Mouse (Mus musculus) heart, adult 18-20 months (tissue): ENCODE results near the gene Galnt3. TPM values are rescaled to one million over a fixed set of nuclear protein-coding genes. Genes with fewer than 3 reads are reported as not detected.

ENCODE experiments used
- DNase-seq, 2 experiments: peaks; one replicate each; pipeline ENCODE4 v3.0.0; 2021 to 2022; ENCODE audit warnings: mixed read lengths in 1 of 2
- total RNA-seq, 2 experiments: library from RNA; stranded (reverse); gene quantifications; 2 replicates each; pipeline ENCODE4 v1.2.3; 2021

The Galnt3 gene
- total RNA-seq, 2 experiments from 2014 or later: 0.12 to 0.95 TPM

DNA sequence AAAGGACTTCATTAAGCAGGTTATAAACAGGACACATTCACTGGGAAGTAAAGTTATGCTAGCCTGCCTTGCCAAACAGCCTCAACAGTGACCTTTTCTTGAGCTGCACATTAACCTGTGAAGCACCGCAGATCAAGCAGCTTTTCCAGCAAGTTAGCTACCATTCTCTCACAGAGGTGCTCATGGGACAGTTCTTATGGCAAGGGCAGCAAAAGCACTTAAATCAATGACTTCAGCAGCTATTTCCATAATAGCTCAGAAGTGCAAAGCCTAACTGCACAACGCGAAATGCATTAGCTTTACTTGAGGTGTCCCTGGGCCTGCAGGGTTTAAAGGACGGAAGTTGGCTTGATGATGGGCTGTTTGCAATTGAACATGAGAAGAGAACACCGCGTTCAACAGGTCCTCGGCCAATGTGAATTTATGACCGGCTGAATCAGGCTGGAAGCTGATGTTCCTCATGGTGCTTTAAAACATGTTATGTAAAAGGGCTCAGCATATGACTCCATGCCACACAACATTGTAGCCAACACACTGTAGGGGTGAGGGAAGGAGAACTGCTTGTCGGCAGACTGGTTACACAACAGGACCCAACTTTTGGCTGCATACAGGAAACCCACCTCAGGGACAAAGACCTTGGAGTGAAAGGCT is 16.8 kb downstream of the Galnt3 start:
- no peak for DNase-seq

DNA sequence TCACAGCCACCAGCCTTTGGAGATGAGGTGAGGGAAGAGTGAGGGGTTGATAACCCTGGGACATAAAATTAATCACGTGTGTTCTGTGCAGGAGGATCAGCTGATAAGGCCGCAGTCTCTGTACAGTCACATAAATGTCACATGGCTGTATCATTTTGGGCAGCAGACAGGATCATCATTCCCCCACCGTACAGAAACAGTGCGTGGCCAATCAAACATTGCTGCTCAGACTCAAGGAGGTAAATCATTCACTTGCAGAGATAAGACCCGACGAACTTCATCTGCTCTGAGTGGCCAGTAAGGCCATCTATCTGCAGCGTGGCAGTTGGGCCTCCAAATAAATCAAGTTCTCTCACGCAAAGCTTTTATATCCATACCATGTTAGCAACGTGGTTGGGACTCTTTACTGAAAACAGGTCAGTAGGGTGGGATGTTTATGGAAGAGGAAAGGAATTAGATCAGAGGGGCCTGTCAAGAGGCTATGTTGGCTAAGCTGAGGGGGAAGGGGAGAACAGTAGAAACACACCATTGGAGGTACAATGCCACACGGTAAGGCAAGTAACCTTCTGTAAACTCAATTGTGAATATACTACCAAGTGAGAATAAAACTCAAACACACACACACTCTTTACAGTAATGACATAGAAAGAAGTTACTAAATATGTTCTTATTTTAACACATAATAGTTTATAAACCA is 20.9 kb downstream of the Galnt3 start:
- no peak for DNase-seq

DNA sequence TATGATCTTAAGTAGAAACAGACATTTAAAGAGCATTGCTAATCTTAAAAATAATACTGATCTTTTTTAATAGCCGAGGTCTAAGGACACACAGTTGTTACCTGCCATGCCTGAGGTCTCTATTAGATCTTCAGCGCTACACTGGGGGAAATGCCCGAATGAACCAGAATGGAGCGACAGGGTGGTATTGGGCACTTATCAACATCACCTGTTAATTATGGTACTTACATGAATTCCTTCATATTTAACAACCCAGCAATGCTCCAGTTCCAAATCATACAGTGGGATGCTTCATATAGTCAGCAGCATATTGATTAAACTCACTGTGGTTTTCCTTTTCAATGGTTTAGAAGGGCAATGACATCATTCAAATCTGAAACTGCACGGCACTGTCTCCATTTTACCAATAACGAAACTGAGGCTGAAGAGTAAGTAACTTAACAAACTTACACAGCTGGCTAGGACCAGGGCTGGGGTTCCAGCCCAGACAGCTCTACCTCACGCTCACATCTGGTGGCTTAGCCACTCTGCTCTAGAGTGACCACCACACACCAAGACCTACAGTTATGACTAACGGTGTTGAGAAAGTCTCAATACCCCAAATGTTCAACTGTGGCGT is 23.0 kb downstream of the Galnt3 start:
- no peak for DNase-seq

DNA sequence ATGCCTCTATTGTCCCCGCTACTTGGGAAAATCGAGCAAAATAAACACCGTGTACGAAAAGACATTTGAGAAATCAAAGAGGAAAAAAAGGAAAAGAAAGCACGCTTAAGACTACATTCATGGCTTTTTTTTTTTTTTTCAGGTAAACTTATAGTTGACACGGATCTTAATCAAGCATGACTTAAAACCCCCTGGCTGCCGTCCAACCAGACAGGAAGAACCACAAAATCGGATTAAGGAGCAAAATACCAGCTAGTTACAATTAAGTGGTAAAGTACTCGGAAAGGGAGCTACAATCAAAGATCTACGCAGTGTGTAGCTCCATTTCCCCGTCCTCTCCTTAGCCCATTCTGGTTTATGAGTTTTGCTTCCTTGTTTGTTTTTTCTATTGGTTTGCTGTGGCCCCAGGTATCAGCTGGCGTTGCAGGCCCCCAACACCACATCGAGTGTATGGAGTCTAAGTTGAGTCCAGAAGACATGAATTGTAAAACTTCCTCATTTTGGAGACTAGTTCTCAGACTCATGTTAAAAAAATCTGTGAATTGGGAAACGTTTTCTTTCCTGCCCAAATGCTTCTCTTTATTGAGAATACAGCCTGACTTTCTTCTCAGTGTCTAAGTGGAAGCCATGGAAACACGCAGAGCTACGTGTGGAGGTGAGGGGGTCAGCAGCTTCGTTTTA is 24.0 kb downstream of the Galnt3 start:
- DNase-seq: no peak

DNA sequence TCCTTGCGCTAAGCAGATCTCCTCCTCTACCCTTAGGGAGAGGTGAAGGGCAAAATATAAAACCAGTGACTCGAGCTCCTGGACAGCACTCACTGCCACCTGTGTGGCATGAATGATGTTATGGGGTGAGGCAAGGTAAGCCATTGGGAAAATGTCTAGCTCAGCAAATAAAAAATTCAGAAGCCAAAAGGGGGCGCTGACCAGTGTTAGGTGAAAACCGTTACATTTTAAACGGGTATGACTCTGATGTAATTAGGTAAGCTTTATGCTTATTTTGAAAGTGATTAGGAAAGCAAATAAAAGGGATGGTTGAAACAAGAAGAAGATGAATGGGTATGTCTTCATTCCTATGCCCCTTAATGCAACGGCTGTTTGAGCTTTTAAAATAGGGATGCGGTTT is 24.6 kb downstream of the Galnt3 start:
- no peak for DNase-seq

DNA sequence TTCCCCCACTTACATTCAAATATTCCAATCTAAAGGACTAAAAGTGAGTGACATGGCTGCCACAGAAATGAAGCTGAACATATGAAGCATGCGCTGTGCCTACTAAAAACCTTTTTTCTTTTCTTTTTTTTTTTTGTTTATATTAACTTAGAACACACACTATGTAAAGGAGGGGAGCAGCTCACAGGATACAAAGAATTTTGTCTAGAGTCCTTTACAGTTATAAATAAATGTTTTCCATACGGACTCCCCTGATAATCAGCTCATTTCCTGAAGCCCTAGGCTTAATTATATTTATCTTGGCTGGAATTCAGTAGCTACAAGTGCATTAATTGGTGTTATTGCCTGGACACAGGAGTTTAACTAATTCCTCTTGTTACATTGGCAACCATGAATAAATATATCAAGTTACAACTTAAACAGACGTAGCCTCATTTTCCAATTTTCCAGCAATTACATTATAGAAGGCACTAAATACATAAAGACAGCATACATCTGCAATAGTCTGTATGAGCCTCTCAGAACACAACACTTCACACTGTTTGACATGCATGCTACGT is 30.1 kb downstream of the Galnt3 start:
- no peak for DNase-seq

DNA sequence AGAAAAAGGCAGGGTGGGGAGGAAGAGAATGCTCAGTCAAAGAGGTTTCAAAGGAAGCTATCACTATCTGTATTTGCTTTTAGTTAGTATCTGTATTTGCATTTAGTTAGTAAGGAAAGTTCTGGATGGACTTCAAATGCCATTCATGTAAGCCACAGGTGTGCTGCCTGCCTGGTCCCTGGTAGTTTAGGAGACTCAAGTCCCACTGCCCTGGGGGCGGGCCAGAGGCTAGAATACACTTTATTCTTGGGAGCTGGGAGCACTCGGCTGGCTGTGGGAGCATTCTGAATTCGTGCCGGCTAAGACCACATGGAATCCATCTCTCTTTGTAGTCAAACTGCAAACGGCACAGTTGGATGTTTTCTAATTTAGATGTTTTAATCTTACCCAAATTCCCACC is 33.5 kb downstream of the Galnt3 start:
- no peak for DNase-seq

DNA sequence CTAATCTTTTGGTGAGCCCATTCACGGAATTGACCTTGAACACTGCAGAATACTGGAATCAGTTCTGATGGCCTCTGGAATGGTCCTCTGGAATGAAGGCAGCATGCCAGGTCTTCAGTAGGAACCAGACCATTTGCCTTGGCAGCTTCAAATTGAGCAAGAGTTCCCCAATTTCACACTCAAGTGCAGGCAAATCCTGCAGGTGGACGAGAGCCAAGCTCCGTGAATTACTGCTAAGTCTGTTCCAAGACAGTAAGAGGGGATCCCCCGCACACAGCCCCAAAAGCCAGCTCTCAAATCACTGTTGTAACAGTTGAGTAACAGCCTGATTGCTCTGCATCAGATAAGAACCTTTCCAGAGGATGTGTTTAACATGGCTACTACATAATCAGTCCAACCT is 42.9 kb downstream of the Galnt3 start:
- no peak for DNase-seq

DNA sequence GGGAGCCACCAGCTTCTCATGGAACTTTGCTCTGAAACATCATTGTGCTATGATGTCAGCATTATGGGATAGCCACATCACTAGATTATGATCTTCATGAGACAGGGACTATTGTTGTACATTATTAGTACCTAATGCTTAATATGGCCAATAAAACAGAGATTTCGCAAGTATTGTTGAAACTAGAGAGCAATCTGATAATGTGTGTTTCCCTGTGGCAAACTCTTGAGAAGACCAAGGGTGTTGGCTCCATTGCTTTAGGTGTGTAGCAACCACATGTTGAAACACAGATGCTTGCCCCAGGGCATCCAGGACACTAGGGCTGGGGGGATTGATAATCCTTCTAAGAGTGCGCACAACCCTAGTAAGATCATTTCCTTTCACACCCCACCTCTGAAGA is 44.1 kb downstream of the Galnt3 start:
- DNase-seq: no peak

DNA sequence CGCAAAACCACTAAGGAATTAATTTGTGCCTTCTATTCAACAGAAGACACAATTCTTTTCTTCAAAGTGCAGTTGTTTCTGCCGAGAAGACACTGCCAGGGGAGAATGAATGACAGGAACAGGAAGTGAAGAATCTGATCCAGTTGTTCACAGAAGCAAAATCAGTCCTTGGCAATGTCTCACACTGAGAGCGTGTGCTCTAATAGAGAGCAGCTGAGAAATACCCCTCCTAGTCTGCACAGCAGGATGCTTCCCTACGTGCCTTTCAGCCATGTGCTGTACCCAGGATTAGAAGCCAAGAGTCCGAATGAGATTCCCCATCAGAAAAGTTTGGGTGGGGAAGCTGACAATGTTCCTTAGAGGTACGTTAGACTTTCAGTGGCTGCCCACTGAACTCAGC is 55.3 kb downstream of the Galnt3 start:
- DNase-seq: no peak

DNA sequence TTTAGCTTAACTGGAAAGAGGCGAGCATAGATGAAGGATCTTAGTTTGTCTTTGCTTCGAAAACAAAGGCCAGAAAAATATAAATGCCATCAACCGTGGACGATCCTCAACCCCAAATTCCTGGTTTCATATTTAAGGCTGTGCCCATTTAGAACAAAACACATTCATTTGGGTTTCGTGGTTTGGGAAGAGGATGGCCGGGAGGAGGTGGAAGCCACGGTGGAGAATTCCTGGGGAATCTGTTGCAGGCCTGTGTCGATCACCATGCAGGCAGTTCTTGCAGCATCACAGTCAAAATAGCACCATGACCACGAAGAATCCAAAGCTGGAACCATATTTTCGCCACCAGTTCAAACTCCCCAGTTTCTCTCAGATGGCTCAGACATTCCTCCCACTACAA is 61.5 kb downstream of the Galnt3 start:
- no peak for DNase-seq

DNA sequence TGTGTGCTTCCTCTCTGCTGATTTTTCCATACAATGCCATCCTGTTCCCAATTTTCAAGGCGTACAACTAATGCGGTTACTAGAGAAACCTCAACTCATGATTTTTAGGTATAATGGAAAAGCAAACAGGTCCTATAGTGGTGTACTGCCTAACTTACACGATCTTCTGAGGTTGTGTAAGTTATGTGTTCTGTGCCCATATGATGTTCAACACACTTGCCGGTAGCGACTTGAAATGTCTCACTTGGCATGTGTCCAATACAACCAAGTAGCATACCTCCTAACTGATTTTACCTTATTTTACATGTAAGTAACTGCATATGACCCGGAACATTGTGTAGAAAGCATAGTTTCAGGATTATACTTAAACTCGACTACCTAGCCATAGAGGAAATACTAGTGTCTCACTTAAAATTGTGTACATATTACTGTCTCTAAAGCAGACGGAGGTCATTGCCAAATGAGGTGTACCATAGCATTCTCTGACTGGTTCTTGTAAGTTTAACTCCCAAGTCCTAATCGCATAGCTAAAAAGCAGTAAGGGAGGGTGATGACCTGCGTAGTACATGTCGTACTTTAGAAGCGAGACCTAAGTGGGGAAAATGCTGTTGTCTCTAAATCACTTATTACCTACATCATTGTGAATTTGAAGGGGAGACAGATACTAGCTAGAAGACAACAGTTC is 80.2 kb downstream of the Galnt3 start:
- DNase-seq: no peak

DNA sequence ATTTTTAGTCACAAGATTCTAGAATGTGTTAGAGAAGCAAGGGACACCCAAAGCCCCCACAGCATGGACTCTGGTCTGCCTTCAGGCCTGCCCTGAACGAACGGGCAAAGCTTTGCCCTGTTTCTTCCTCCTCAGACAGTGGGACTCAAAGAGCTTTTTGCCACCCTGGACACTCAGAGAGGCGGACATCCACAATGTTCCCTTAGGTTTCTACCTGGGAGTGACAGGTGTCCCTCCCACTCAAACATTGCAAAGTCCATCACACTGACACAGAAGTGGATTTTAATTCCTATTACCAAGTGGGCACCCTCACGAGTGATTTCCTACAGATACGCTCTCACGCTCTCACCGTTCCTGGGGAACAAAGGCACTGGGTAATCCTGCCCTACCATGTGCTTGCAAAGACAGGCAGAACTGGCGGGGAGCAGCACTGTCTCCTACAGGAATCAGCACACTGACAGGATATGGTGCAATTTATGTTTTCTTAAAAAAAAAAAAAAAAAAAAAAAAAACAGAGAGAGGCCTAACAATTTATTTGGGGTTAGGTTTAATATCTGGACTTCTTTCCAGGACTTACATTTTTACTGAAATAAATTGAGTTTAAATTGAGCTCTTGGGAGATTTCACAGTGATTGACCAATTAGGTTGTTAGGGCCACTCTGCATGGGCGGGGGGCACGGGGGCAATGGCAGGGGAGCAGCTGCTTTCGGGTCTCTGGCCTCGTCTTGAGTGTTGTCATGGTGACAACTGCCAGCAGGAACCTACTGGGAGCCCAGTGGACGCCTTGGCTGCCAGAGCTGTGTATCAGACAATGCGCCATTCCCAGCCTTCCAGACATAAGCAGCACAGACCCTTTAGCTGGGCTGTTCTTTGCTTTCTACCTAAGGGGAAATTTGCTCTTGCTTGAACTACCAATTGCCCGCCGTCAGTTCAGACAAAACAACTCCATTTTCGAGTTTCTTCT is 81.1 kb downstream of the Galnt3 start:
- DNase-seq: no peak

DNA sequence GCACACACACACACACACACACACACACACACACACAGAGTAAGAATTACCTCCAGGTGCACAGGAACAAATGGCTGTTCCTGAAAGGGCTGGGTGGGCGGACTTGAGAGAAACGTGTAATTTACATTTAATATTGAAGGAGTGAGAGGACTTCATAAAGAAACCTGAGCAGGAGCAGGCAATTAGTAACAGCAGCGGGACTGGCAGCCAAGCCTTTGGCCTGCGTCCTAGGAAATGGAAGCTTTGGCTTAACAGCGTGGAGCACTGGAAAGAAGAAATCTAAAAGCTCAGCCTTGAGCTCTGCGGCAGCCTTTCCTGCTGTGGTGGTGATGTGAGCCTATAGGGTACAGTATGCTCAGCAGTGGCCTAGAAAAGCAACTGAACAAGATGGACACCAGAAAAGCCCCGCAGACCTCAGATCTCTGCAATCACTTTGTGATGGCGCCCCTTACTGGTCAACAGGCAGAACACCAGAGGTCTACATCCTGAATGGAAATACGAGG is 82.8 kb downstream of the Galnt3 start:
- no peak for DNase-seq

DNA sequence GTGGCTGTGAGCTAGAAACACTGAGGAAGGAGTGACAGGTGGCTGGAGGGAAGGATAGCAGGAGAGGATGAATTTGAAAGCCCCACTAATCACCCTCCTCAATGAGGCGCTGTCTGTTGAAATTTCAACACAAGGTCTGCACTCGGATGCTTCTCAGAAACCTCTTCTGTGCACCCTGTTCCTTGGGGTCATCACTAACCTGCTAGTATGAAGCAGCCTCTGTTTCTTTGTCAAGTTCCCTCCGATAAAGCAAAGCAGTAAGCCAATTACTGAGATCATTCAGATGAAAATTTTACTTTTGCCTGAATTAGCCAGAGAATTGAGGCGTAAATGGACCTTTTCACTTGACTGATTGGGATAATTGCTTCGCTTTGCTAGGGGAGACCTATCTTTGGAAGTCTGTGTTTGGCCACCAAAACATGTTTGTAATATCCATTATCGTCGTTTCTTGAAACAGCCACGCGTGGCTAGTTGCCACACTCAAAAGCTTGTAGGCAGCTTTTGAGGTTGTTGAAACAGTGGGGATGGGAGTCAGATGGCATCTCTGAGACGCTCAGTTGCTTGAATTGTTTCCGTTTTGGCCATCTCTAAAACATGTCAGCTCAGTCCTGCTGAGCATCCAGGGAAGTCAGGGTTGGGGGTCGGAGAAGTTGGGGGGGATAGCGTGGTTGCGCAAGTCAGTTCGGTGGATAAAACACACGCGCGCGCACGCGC is 83.4 kb downstream of the Galnt3 start:
- no peak for DNase-seq

DNA sequence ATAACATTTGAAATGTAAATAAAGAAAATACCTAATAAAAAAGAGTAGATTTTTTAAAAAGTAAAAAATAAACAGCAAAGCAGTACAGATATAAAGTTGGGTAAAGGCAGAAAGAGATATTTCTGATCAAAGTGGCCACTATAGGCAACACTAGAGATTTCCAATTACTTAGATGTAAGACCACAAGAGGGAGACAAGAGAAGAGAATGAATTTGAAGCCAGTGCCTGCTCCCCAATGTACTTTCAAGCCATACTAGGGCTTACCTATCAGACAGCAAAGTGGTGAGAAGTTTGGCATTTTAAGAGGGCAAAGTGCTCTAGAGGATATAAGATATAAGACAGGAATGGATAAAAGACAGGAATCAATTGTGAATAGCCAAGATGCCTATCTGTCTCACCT is 84.2 kb downstream of the Galnt3 start:
- no peak for DNase-seq

DNA sequence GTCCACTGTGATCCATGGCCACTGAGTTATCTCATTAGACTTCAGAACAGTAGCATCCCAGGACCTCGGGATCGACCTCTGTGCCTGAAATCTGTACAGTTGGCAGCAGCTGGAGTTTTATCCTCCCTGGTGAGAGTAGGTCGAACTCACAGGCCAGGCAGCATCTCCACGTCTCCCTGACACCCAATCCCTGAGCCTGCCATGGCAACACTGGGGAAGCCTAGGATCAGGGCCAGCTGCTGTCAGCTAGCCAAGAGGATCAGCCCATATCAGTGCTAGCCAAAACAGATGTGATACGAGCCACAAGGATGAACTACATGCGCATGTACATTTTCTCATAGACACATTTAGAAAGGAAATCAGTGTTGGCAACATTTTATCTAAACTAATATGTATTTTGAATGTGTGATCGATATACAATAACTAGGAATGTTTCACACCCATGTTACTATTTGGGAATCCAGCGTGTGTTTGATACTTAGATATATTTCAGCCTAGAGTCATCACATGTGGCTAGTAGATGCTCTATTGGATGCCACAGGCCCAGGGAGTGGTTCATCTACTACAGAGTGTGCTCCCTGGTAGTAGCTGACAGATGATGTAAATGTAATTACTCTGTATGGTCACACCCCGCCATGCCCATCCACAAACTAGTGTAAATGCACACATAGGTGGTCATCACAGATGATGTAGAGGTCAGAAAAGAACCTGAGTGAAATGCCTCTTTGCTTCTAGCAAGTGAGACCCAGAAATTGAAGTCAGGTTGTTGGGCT is 89.7 kb downstream of the Galnt3 start:
- DNase-seq: no peak
